Mouse (Mus musculus): ENCODE results near the gene Ugt1a5. TPM values are rescaled to one million over a fixed set of nuclear protein-coding genes. Genes with fewer than 3 reads are reported as not detected.

The Ugt1a5 gene
- total and polyA plus RNA-seq, 2 experiments from 2014 or later: 0.26 TPM; not detected in 1

- H3K9me3 ChIP-seq (ENCODE audit: low read length): peaks cover 93% of the 10 kb centered on the region
- H3K4me1 ChIP-seq (ENCODE audit: insufficient read depth, low read length): no peaks in the 10 kb centered on the region
- no peaks in the 10 kb centered on the region for H3K27me3 ChIP-seq (ENCODE audit: insufficient read depth, low read length)
- no peak for TF ChIP-seq CTCF (IDR thresholded peaks at IDR 0.05; ENCODE audit: low read depth)
- no peak overlapping the region for H3K4me3 ChIP-seq (ENCODE audit: low read length)
- no peak for DNase-seq (ENCODE audit: low spot score)
- no peak for ATAC-seq
- no peak overlapping the region for H3K9ac ChIP-seq (replicated peaks; ENCODE audit: low read length)
- H3K36me3 ChIP-seq (ENCODE audit: insufficient read depth, low read length): no peaks in the 10 kb centered on the region
- H3K27ac ChIP-seq: no peak overlapping the region
- 79% methylated on average over 3 of the region's 3 CpGs for WGBS
- no peak overlapping the region for H3K4me2 ChIP-seq (ENCODE audit: low read depth, low read length)
These were observed 63.8 kb downstream of the Ugt1a5 start for GRCm38 (mm10) chr1:88229566-88229965.

- ATAC-seq: no peak
- 83% methylated on average over 5 of the region's 5 CpGs for WGBS
- Histone ChIP-seq H3K27me3 (ENCODE audit: insufficient read depth, low read length) (no peaks in the 10 kb centered on the region), H3K27ac (no peak overlapping the region), H3K4me3 (ENCODE audit: low read length) (no peak overlapping the region), H3K36me3 (ENCODE audit: insufficient read depth, low read length) (no peaks in the 10 kb centered on the region), H3K4me1 (ENCODE audit: insufficient read depth, low read length) (no peaks in the 10 kb centered on the region), H3K9ac (replicated peaks; ENCODE audit: low read length) (no peak overlapping the region), H3K9me3 (ENCODE audit: low read length) (peaks cover 97% of the 10 kb centered on the region), H3K4me2 (ENCODE audit: low read depth, low read length) (no peak overlapping the region)
- no peak for DNase-seq (ENCODE audit: low spot score)
- no peak for TF ChIP-seq CTCF (IDR thresholded peaks at IDR 0.05; ENCODE audit: low read depth)
These were observed 64.2 kb downstream of the Ugt1a5 start for GRCm38 (mm10) chr1:88229986-88230385.

- Histone ChIP-seq H3K9me3 (ENCODE audit: low read length) (peaks cover 99% of the 10 kb centered on the region), H3K27ac (no peak overlapping the region), H3K36me3 (ENCODE audit: insufficient read depth, low read length) (no peaks in the 10 kb centered on the region), H3K4me3 (ENCODE audit: low read length) (no peak overlapping the region), H3K9ac (replicated peaks; ENCODE audit: low read length) (no peak overlapping the region), H3K4me1 (ENCODE audit: insufficient read depth, low read length) (no peaks in the 10 kb centered on the region), H3K4me2 (ENCODE audit: low read depth, low read length) (no peak overlapping the region), H3K27me3 (ENCODE audit: insufficient read depth, low read length) (no peaks in the 10 kb centered on the region)
- DNase-seq (ENCODE audit: low spot score) (no peak), ATAC-seq (no peak)
- TF ChIP-seq CTCF (IDR thresholded peaks at IDR 0.05; ENCODE audit: low read depth): no peak
- WGBS: 73% methylated on average over 7 of the region's 7 CpGs
These were observed 64.6 kb downstream of the Ugt1a5 start for GRCm38 (mm10) chr1:88230421-88230820.

GRCm38 (mm10) chr1:88230981-88231802 lies 65.4 kb downstream of the Ugt1a5 start:
- Histone ChIP-seq H3K27me3 (ENCODE audit: insufficient read depth, low read length) (no peaks in the 10 kb centered on the region), H3K36me3 (ENCODE audit: insufficient read depth, low read length) (no peaks in the 10 kb centered on the region), H3K4me3 (ENCODE audit: low read length) (no peak overlapping the region), H3K9ac (replicated peaks; ENCODE audit: low read length) (no peak overlapping the region), H3K4me2 (ENCODE audit: low read depth, low read length) (no peak overlapping the region), H3K9me3 (ENCODE audit: low read length) (peaks cover 99% of the 10 kb centered on the region), H3K4me1 (ENCODE audit: insufficient read depth, low read length) (no peaks in the 10 kb centered on the region), H3K27ac (no peak overlapping the region)
- WGBS: 77% methylated on average over 6 of the region's 6 CpGs
- DNase-seq (ENCODE audit: low spot score) (no peak), ATAC-seq (no peak)
- TF ChIP-seq CTCF (IDR thresholded peaks at IDR 0.05; ENCODE audit: low read depth): no peak

- no peaks in the 10 kb centered on the region for H3K36me3 ChIP-seq (ENCODE audit: insufficient read depth, low read length)
- no peak overlapping the region for H3K4me3 ChIP-seq (ENCODE audit: low read length)
- 66% methylated on average over 7 of the region's 7 CpGs for WGBS
- peaks cover 97% of the 10 kb centered on the region for H3K9me3 ChIP-seq (ENCODE audit: low read length)
- ATAC-seq: no peak
- H3K27ac ChIP-seq: no peak overlapping the region
- TF ChIP-seq CTCF (IDR thresholded peaks at IDR 0.05; ENCODE audit: low read depth): no peak
- no peak overlapping the region for H3K4me2 ChIP-seq (ENCODE audit: low read depth, low read length)
- H3K4me1 ChIP-seq (ENCODE audit: insufficient read depth, low read length): no peaks in the 10 kb centered on the region
- no peak for DNase-seq (ENCODE audit: low spot score)
- no peak overlapping the region for H3K9ac ChIP-seq (replicated peaks; ENCODE audit: low read length)
- H3K27me3 ChIP-seq (ENCODE audit: insufficient read depth, low read length): no peaks in the 10 kb centered on the region
These were observed 66.1 kb downstream of the Ugt1a5 start for GRCm38 (mm10) chr1:88231803-88232499.

- peaks cover 97% of the 10 kb centered on the region for H3K9me3 ChIP-seq (ENCODE audit: low read length)
- no peak for DNase-seq (ENCODE audit: low spot score)
- 56% methylated on average over 3 of the region's 3 CpGs for WGBS
These were observed 67.0 kb downstream of the Ugt1a5 start for GRCm38 (mm10) chr1:88232664-88233380.

More at GRCm38 (mm10) chr1:88232664-88233380, 67.0 kb downstream of the Ugt1a5 start:
- Histone ChIP-seq H3K4me2 (ENCODE audit: low read depth, low read length) (no peak overlapping the region), H3K4me3 (ENCODE audit: low read length) (no peak overlapping the region), H3K9ac (replicated peaks; ENCODE audit: low read length) (no peak overlapping the region), H3K4me1 (ENCODE audit: insufficient read depth, low read length) (no peaks in the 10 kb centered on the region), H3K27ac (no peak overlapping the region), H3K36me3 (ENCODE audit: insufficient read depth, low read length) (no peaks in the 10 kb centered on the region), H3K27me3 (ENCODE audit: insufficient read depth, low read length) (no peaks in the 10 kb centered on the region)
- no peak for ATAC-seq
- no peak for TF ChIP-seq CTCF (IDR thresholded peaks at IDR 0.05; ENCODE audit: low read depth)
